ENCODE assay signal across 32 mouse cellular contexts in the genomic region with DNA sequence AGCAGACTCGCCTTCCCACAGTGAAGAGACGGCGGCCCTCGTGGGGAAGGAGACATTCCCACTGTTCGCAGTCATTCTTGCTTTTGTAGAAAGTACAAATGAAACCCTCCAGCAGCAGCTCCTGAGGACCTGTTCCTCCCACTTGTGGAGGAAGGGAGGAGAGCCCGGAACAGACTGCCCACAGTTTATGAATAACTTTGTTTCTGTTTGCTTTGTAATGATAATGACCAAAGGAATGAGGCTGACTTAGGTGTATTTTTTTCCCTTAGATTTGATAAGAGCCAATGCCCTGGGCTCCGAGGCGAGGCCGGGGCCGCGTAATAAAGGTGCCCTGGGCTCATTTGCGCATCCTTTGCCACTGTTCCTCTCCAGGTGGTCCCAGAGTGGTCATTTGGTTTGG. TPM values are rescaled to one million over a fixed set of nuclear protein-coding genes. Genes with fewer than 3 reads are reported as not detected.
A peak's percentile ranks its signal among the peaks of the same experiment; 100 is the strongest.
DNase-seq lines count a peak whose midpoint lies in the region; ATAC-seq and TF ChIP-seq lines count a peak whose summit lies in the region.
"Had no signal": no experiment of that assay in that cellular context is flagged by ENCODE, and none has a peak within 500 bp of the region (broad histone marks: within the 10 kb centered on the region; RNA-seq: fewer than 3 reads in every experiment).

No protein-coding gene starts in this region.

- no peaks in the 10 kb centered on the region for H3K9me3 ChIP-seq in lung, postnatal 0 days (ENCODE audit: low read length)
- H3K9me3 ChIP-seq in intestine, postnatal 0 days (ENCODE audit: control insufficient read depth): no peaks in the 10 kb centered on the region
- H3K9me3 ChIP-seq: embryonic facial prominence, embryonic 12.5 days; hindbrain, embryonic 12.5 days; limb, embryonic 10.5 days; limb, embryonic 15.5 days; liver, embryonic 15.5 days; megakaryocyte, embryonic 14.5 days; midbrain, embryonic 12.5 days; neural tube, embryonic 12.5 days had no signal

- no peak for TF ChIP-seq EP300 in lung, postnatal 0 days (IDR thresholded peaks at IDR 0.05)

- no peak overlapping the region for H3K4me3 ChIP-seq in kidney, adult 2 months (ENCODE audit: insufficient read depth, low read depth, low read length)
- no peak overlapping the region for H3K4me3 ChIP-seq in lung, postnatal 0 days (ENCODE audit: low read depth, low read length)
- no peak overlapping the region; the same call in 1 of the 2 replicates for H3K4me3 ChIP-seq in intestine, postnatal 0 days (ENCODE audit: low read depth, low read length)
- H3K4me3 ChIP-seq: embryonic facial prominence, embryonic 12.5 days; hindbrain, embryonic 12.5 days; limb, embryonic 10.5 days; limb, embryonic 15.5 days; liver, embryonic 15.5 days; megakaryocyte, embryonic 14.5 days; midbrain, embryonic 12.5 days; myocyte; neural tube, embryonic 12.5 days had no signal

- no peak for TF ChIP-seq CTCF in kidney, adult 2 months (conservative IDR thresholded peaks at IDR 0.05; ENCODE audit: insufficient read depth, insufficient read length, low read depth, low read length)
- no peak for TF ChIP-seq CTCF in lung, postnatal 0 days (IDR thresholded peaks at IDR 0.05)
- no peak for TF ChIP-seq CTCF in intestine, postnatal 0 days (IDR thresholded peaks at IDR 0.05; ENCODE audit: low read depth)

- H3K27ac ChIP-seq in kidney, adult 2 months (ENCODE audit: insufficient read depth, low read depth, low read length): no peak overlapping the region
- H3K27ac ChIP-seq in lung, postnatal 0 days (ENCODE audit: low read length): no peak overlapping the region
- peak overlapping the region; percentile 46 for H3K27ac ChIP-seq in intestine, postnatal 0 days (ENCODE audit: low read depth, low read length)
- H3K27ac ChIP-seq: embryonic facial prominence, embryonic 12.5 days; hindbrain, embryonic 12.5 days; limb, embryonic 10.5 days; limb, embryonic 15.5 days; liver, embryonic 15.5 days; midbrain, embryonic 12.5 days; neural tube, embryonic 12.5 days had no signal

- no peaks in the 10 kb centered on the region; the same call in 1 of the 2 replicates for H3K36me3 ChIP-seq in kidney, adult 2 months (ENCODE audit: control insufficient read depth, insufficient read depth, low read length)
- H3K36me3 ChIP-seq in lung, postnatal 0 days (ENCODE audit: insufficient read depth, low read length): peaks cover 28% of the 10 kb centered on the region; the same call in 1 of the 2 replicates
- H3K36me3 ChIP-seq in intestine, postnatal 0 days (ENCODE audit: control insufficient read depth, insufficient read depth): peaks cover 33% of the 10 kb centered on the region

- TF ChIP-seq POLR2A in kidney, adult 2 months (IDR thresholded peaks at IDR 0.05; ENCODE audit: low read depth, low read length): no peak

- 67% methylated on average over 12 of the region's 12 CpGs for WGBS in kidney, adult 2 months
- WGBS in lung, postnatal 0 days: 72% methylated on average over 12 of the region's 12 CpGs
- 50% methylated on average over 12 of the region's 12 CpGs for WGBS in intestine, postnatal 0 days

- H3K9ac ChIP-seq in lung, postnatal 0 days (replicated peaks; ENCODE audit: low read depth): no peak overlapping the region
- H3K9ac ChIP-seq in intestine, postnatal 0 days (ENCODE audit: low read depth, low read length): no peak overlapping the region
- H3K9ac ChIP-seq: embryonic facial prominence, embryonic 12.5 days; hindbrain, embryonic 12.5 days; limb, embryonic 15.5 days; liver, embryonic 15.5 days; lung, embryonic 14.5 days; midbrain, embryonic 12.5 days; neural tube, embryonic 12.5 days had no signal

- peak; percentile 43; the same call in 1 of the 2 replicates for ATAC-seq in lung, postnatal 0 days
- peak; percentile 50 for ATAC-seq in intestine, postnatal 0 days
- ATAC-seq: forebrain, embryonic 14.5 days had no signal

- no peaks in the 10 kb centered on the region for H3K27me3 ChIP-seq in kidney, adult 2 months (replicated peaks; ENCODE audit: control insufficient read depth, insufficient read depth, low read length)
- no peaks in the 10 kb centered on the region for H3K27me3 ChIP-seq in lung, postnatal 0 days (replicated peaks; ENCODE audit: insufficient read depth, low read length)
- H3K27me3 ChIP-seq in intestine, postnatal 0 days (replicated peaks; ENCODE audit: control insufficient read depth, insufficient read depth, low read length): no peaks in the 10 kb centered on the region
- H3K27me3 ChIP-seq: CH12.LX; embryonic facial prominence, embryonic 12.5 days; hindbrain, embryonic 12.5 days; limb, embryonic 15.5 days; liver, embryonic 15.5 days; megakaryocyte, embryonic 14.5 days; midbrain, embryonic 12.5 days; neural tube, embryonic 12.5 days had no signal

- peak; percentile 28 for DNase-seq in kidney, adult 2 months
- no peak for DNase-seq in kidney, postnatal 25 days
- peak; percentile 30 for DNase-seq in lung, postnatal 0 days (ENCODE audit: low spot score)
- no peak for DNase-seq in lung, postnatal 14 days
- peak; percentile 39 for DNase-seq in yolk sac, embryonic 10.5 days (ENCODE audit: low spot score)
- no peak for DNase-seq in gastrocnemius, postnatal 25 days
- no peak for DNase-seq in spleen, adult 18-20 months
- DNase-seq: adrenal gland, postnatal 10 days; cerebellum, adult 8-10 months; embryo, embryonic 11 days; gastrocnemius, postnatal 36 days; heart, adult 18-20 months; heart, postnatal 36 days; kidney, adult 8-10 months; layer of hippocampus, adult 9-11 months; lung, embryonic 14.5 days; right cerebral cortex, adult 18-20 months; right cerebral cortex, postnatal 4 days had no signal

- H3K4me1 ChIP-seq in kidney, adult 2 months (ENCODE audit: control insufficient read depth, insufficient read depth, low read length): peaks cover 13% of the 10 kb centered on the region
- no peaks in the 10 kb centered on the region for H3K4me1 ChIP-seq in lung, postnatal 0 days (ENCODE audit: insufficient read depth, low read depth, low read length)
- H3K4me1 ChIP-seq in intestine, postnatal 0 days (replicated peaks; ENCODE audit: control insufficient read depth, insufficient read depth, low read length): no peaks in the 10 kb centered on the region; the same call in none of the 2 replicates
- H3K4me1 ChIP-seq: embryonic facial prominence, embryonic 12.5 days; hindbrain, embryonic 12.5 days; limb, embryonic 10.5 days; limb, embryonic 15.5 days; liver, embryonic 15.5 days; megakaryocyte, embryonic 14.5 days; midbrain, embryonic 12.5 days; neural tube, embryonic 12.5 days had no signal

- no peak overlapping the region for H3K4me2 ChIP-seq in lung, postnatal 0 days (replicated peaks; ENCODE audit: low read depth, low read length)
- H3K4me2 ChIP-seq in intestine, postnatal 0 days (replicated peaks; ENCODE audit: low read depth): peak overlapping the region; percentile 55
- H3K4me2 ChIP-seq: embryonic facial prominence, embryonic 12.5 days; heart, embryonic 11.5 days; hindbrain, embryonic 12.5 days; limb, embryonic 15.5 days; liver, embryonic 15.5 days; lung, embryonic 14.5 days; midbrain, embryonic 12.5 days; neural tube, embryonic 12.5 days had no signal

RNA-seq across cellular contexts. Expression of gene Rnf44, which starts 32.3 kb away (rescaled TPM):
- polyA plus RNA-seq in kidney, adult 2 months (2012; rRNA removed): 191 and 192 TPM in 2 replicates
- 52.1 and 60.0 TPM in 2 replicates for polyA plus RNA-seq in lung, postnatal 0 days (2015; fragmentation: Nextera tagmentation; extraction: Ambion mirVana)
- polyA plus RNA-seq in intestine, postnatal 0 days (2015; fragmentation: Nextera tagmentation; extraction: Ambion mirVana): 73.0 and 75.1 TPM in 2 replicates
- total RNA-seq in gastrocnemius, postnatal 25 days (2021): 10 to 100 TPM; 24.8 to 30.6 TPM

RNA-seq across cellular contexts. Expression of gene Faf2, which starts 39.8 kb away (rescaled TPM):
- 26.3 and 27.9 TPM in 2 replicates for polyA plus RNA-seq in kidney, adult 2 months (2012; rRNA removed)
- 52.1 and 53.7 TPM in 2 replicates for polyA plus RNA-seq in lung, postnatal 0 days (2015; fragmentation: Nextera tagmentation; extraction: Ambion mirVana)
- 43.9 and 45.9 TPM in 2 replicates for polyA plus RNA-seq in intestine, postnatal 0 days (2015; fragmentation: Nextera tagmentation; extraction: Ambion mirVana)
- total RNA-seq in gastrocnemius, postnatal 25 days (2021): 10 to 100 TPM; 14.1 to 15.4 TPM

RNA-seq across cellular contexts. Expression of gene Cdhr2, which starts 39.9 kb away (rescaled TPM):
- polyA plus RNA-seq in kidney, adult 2 months (2012; rRNA removed): 31.3 and 37.9 TPM in 2 replicates
- polyA plus RNA-seq in lung, postnatal 0 days (2015; fragmentation: Nextera tagmentation; extraction: Ambion mirVana): not detected in 2 replicates
- 267 and 292 TPM in 2 replicates for polyA plus RNA-seq in intestine, postnatal 0 days (2015; fragmentation: Nextera tagmentation; extraction: Ambion mirVana)
- total RNA-seq in gastrocnemius, postnatal 25 days (2021): not detected
- total RNA-seq: CH12.LX; gastrocnemius, adult 18-20 months; gastrocnemius, postnatal 36 days; heart, adult 18-20 months; heart, postnatal 36 days had no signal
- polyA plus RNA-seq: hindbrain, embryonic 12.5 days; limb, embryonic 10.5 days; limb, embryonic 15.5 days; lung, embryonic 14.5 days; myocyte had no signal

RNA-seq across cellular contexts. Expression of gene Cltb, which starts 50.2 kb away (rescaled TPM):
- 102 and 119 TPM in 2 replicates for polyA plus RNA-seq in kidney, adult 2 months (2012; rRNA removed)
- 104 and 118 TPM in 2 replicates for polyA plus RNA-seq in lung, postnatal 0 days (2015; fragmentation: Nextera tagmentation; extraction: Ambion mirVana)
- 154 and 158 TPM in 2 replicates for polyA plus RNA-seq in intestine, postnatal 0 days (2015; fragmentation: Nextera tagmentation; extraction: Ambion mirVana)
- 100 to 1,000 TPM; 117 to 135 TPM for total RNA-seq in gastrocnemius, postnatal 25 days (2021)

Comparison
In these comparisons a context has a peak if more than half of its experiments do, and no peak if none do; other contexts are left out.
1. DNase-seq: peak in kidney, adult 2 months (single experiment), lung, postnatal 0 days (single experiment) and yolk sac, embryonic 10.5 days (single experiment); none in kidney, postnatal 25 days (0 of 2), lung, postnatal 14 days (single experiment), gastrocnemius, postnatal 25 days (single experiment) and spleen, adult 18-20 months (0 of 2).
2. RNA of gene Cdhr2, which starts 39.9 kb away (polyA plus RNA-seq): 267 to 292 TPM in intestine, postnatal 0 days and 31.3 to 37.9 TPM in kidney, adult 2 months; not detected in lung, postnatal 0 days; every median in the first group is over 10 times any median in the second.